Mouse (Mus musculus) cerebellum, adult 18-20 months (tissue): ENCODE measurements around the gene Oaz1.
A peak's percentile ranks its signal among the peaks of the same experiment; 100 is the strongest.

Source experiments
- DNase-seq, 2 experiments: peaks; one replicate each; pipeline ENCODE4 v3.0.0; 2021

The Oaz1 gene

DNA sequence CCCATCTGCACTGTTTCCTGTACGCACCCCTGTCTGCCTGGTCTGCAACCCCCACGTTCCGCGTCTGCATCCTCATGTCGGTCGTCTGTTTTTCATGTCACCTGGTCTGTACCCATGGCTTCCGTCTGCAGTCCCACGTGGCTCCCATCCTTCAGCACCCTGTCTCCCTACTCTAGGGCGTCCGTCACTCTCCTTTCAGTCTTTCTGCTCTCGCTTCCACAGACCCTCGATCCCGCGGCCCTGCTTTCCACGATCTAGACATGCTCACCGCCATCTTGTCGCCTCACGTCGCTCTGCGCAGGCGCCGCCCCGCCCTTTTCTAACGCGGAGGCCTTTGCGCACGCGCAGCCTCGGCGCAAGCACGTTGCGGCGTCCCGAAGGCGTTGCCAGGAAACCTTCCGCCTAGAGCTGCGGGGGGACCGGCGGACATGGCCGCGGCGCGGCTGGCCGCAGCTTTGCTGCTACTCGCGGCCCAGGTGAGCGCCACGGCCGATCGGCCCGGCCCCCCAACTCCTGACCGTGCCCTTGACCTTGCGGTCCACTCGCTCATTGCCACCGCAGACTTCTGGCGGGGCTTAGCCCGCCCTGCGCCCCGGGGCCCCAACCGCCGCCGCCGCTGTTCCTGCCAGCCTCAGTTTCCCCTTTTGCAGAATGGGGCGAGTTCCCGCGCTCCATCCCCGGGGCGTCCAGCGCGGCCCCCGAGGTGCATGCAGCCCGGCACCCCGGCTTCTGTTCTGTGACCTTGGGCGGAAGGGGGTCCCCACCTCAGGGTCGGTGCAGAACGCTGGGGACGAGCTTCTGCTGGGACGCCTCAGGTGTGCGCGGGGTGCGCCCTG, 28.7 kb downstream of the Oaz1 start, which contains the start of the genes Lsm7 and Sppl2b:
TSS of gene Lsm7 (minus strand) at position 297 of the 836 bp plus-strand sequence.
TSS of gene Sppl2b (plus strand) at position 363 of the 836 bp plus-strand sequence.
- peak; percentile 95 to 99 for DNase-seq

DNA sequence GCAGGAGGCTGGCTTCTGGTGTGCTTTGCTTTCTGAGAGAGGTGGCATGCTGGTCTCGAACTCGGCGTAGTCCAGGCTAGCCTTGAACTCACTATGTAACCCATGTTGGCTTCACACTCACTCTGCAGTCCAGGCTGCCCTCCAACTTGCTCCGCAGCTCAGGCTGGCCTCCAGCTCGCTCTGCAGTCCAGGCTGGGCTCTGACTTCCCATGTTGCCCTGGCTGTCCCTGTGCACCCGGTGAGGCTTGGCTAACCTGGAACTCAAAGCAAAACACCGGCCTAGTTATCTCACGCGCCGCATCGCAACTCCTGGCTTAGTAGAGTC, 29.3 kb downstream of the Oaz1 start:
- peak; percentile 67 to 70 for DNase-seq

DNA sequence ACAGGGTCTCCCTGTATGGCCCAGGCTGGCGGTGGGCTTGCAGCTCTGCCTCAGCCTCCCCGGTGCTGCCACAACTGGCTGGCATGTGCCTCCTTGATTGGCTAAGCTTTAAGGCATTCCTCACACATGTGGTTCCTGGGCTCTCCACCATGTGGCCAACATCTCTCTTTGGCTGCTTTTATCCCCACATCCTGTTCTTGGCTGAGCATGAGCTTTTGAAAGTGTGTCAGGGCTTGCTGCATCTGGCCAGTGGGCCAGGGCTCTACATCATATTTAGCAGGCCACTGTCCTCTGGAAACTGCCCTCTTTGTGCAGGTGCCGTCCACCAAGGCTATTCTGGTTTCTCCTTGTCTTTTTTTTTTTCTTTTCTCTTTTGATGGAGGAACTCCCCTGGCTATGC, 29.8 kb downstream of the Oaz1 start:
- DNase-seq, result no peak

DNA sequence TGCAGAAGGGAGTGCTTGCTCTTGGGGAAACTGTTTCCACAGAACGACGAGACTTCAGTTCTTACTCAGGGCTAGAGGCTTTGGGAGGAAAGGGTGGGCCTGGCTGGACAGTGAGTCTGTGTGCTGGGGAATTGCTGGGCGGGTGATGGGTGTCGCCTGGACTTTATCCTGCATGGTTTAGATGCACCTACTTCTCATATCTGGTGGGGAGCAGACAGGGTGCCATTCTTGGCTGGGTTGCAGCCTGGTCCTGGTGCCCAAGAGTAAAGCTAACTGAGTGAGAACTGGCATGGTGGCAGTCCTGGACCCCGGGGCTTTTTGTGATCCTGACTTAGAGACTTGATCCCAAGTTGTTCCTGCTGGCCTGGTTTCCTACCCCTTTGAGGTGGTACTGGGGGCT, 30.5 kb downstream of the Oaz1 start:
- DNase-seq, result no peak

DNA sequence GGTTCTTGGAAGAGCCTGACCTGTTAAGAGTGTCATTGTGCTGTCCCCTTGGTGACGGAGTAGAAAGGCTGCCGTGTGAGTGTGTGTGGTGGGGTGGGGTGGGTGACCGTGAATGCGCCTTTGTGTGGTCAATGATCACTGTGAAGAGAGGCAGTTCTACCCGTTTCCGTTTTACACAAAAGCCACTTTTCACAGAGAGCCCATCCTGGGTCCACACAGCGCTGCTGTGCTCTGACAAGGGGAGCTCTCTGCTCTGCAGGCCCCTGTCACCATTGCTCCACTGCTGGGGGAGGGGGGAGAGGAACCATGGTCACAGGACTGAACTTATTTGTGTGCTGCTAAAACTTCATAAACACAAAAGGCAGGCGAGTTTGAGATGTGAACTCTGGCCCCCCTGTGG, 30.9 kb downstream of the Oaz1 start:
- no peak for DNase-seq

DNA sequence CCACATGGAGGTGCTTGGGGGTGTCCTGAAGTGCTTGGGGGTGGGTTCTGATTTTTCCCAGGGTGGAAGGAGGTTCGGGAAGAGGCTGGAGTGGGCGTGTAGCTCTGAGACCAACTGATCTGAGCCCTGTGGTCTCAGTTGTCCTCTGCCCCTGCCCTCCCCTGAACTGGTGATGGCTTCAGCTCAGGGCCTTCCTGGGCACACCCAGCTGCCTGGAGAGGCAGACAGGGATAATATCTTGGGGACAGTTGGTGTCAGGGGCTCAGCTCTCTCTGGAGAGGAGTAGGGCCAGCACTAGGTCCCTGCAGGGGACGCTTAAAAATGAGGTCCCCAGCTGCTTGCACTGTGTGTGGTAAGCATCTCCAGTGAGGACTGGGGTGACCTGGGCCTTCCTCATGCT, 31.4 kb downstream of the Oaz1 start:
- DNase-seq, result no peak

DNA sequence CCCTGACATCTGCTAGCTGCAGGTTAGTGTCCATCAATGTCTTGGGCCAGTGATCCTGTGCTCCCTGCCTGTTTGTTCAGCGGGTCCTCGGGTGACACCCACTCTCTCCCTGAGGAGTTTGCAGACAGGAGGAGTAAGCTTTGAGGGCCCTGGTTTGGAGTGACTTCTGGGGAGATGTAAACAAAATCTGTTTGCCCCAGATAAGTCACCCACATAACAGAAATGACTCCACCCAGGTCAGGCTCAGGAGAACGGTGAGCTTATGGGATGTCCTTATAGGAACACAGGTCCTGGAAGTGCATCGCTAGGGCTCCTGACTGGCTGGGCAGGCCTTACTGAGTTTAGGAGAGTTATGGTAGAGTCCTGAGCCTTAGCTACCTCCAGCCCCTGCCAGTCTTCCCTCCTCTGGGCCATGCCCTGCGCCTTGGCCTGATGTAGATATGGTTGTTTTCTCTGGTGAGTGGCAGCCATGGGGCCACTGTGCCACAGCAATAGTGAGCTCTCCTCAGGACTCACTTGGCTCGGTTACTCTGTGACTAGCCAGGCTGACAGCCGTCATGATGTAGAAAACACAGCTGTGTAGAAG, 32.0 kb downstream of the Oaz1 start:
- DNase-seq, result no peak

DNA sequence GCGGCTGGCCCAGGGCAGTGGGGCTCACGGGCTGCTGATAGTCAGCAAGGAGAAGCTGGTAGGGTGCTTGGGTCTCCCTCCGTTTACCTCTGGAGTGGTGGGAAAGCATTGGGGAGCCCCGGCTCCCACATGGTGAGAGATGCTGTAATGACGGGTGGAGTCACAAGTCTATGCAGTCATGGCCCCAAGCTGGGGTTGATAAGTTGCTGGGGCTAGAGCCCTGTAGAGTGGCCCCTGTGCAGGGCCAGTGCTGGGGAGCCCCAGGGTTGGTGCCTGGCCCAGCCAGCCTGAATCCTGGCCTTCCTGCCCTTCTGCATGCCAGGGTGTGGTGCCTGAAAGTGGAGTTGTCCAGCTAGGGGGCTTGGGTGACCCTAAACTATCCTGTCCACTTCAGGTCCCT, 35.8 kb downstream of the Oaz1 start:
- DNase-seq, result no peak

DNA sequence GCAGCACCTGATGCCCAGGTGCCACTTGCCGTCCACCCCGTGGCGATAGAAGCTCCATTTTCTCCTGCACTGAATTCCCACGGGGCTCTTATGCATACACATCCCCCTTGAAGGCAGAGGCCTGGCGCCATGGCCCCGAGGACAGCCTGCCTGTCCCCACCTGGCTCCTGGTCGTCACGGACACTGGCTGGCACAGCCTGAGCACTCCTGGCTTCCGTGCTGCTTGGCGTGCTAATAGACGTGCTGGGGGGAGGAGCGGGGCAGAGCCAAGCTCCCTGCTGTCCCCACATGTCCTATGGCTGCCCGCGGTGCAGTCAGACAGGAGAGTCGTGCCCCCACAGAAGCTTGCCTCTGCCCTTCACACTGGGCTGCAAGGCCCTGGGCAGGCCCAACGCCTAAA, 38.0 kb downstream of the Oaz1 start:
- peak; percentile 82 to 84 for DNase-seq

DNA sequence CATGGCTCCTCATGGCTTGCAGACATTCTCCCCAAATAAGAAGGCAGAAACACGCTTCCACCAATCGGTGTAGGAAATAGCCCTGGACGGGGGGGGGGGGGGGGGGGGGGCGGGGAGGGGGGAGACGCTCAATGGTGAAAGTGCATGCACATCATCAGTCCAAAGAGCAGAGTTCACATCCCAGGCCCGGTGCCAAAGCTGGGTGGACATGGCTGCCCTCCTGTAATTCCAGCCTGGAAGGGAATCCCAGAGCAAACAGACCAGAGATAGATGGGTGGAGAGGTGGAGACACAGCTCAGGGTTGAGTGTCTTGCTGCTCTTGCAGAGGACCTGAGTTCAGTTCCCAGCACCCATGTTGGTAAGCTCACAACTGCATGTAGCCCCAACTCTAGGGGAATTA, 44.5 kb downstream of the Oaz1 start:
- DNase-seq, result no peak

DNA sequence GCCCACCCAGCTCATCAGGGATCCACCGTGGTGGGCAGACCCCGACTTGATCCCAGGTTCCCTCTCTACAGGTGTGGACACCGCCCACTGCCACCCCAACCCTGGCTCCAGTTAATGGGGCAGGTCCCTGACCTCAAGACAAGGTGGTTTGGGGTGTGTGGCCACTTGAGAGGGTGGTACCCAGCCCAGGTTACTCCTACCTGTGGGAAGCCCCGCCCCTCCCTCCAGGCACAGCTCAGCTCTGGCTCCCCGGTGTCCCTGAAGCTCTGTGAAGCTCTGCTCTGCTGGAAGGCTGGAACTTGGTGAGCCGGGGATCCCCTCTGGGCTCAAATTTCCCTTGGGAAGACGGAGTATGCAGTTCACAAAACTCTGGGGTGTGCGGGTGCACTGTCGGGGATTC, 45.1 kb downstream of the Oaz1 start, which contains the start of gene Tmprss9:
TSS of gene Tmprss9 (plus strand) at position 268 of the 400 bp plus-strand sequence.
- no peak for DNase-seq

DNA sequence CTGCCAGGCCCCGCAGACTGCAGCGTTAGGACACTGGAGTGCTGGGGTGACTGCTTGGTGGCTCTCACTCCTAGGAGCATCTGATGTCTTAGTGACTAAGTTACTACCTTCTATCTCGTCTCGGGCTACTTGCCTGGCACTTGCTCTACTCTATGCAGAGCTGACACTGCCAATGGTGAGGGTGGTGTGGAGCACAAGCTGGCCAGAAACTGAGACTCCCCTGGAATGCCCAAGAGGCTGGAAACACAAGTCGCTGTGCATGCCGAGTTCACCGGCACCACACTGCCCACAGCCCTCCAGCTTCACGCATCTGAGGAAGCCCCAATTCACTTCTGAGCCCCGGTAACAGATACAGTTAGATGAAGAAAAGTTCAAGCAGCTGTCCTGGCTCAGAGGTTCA, 47.6 kb downstream of the Oaz1 start:
- DNase-seq, result no peak

DNA sequence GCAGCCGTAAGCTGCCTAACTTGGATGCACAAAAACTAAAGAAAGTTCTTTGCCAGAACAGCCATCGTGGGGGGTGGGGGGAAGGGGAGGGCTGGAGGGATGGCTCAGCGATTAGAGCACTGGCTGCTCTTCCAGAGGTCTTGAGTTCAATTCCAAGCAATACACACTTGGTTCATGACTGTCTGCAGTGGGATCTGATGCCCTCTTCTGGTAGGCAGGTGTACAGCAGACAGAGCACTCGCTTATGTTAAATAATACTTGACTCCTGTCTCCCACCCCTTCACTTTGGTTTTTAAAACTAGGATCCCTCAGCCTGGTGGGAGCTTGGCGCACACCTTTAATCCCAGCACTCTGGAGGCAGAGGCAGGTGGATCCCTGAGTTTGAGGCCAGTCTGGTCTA, 49.6 kb downstream of the Oaz1 start:
- peak; percentile 78 for DNase-seq

DNA sequence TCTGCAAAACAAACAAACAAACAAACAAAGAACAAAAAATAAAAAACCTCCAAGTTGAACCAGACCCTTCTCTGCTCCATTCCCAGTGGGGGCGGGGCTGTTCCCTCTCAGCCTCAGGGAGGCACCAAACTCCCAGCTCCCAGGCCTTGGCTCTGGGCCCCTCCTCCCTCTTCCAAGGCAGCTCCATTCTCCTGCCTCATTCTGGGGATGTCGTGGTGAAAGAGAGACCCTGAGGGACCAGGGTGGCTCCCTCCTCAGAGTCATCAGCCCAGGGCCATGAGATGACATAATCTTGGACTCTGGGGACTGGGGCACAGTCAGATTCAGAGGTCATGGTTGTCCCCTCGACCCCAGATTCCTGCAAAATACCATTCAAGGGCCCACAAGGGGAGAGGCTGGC, 50.1 kb downstream of the Oaz1 start:
- no peak for DNase-seq
